Mouse (Mus musculus): ENCODE measurements around the gene Galnt14. TPM values are rescaled to one million over a fixed set of nuclear protein-coding genes. Genes with fewer than 3 reads are reported as not detected.

Galnt14 gene
- polyA plus RNA-seq, 1 experiment from 2014 or later, result not detected

GRCm38 (mm10) chr17:73518359-73518758 lies 191.9 kb downstream of the Galnt14 start:
- no peaks in the 10 kb centered on the region for H3K79me2 ChIP-seq (ENCODE audit: inconsistent target)
- H3K36me3 ChIP-seq (ENCODE audit: inconsistent target), result no peaks in the 10 kb centered on the region
- H3K27ac ChIP-seq, result no peak overlapping the region
- H3K4me3 ChIP-seq (ENCODE audit: inconsistent target), result no peak overlapping the region
- 90% methylated on average over 1 of the region's 1 CpGs for WGBS (ENCODE audit: missing documents)

GRCm38 (mm10) chr17:73515506-73515905 lies 194.7 kb downstream of the Galnt14 start:
- Histone ChIP-seq H3K79me2 (ENCODE audit: inconsistent target) (no peaks in the 10 kb centered on the region), H3K27ac (no peak overlapping the region), H3K36me3 (ENCODE audit: inconsistent target) (no peaks in the 10 kb centered on the region), H3K4me3 (ENCODE audit: inconsistent target) (no peak overlapping the region)
- 90% methylated on average over 3 of the region's 3 CpGs for WGBS (ENCODE audit: missing documents)

DNA sequence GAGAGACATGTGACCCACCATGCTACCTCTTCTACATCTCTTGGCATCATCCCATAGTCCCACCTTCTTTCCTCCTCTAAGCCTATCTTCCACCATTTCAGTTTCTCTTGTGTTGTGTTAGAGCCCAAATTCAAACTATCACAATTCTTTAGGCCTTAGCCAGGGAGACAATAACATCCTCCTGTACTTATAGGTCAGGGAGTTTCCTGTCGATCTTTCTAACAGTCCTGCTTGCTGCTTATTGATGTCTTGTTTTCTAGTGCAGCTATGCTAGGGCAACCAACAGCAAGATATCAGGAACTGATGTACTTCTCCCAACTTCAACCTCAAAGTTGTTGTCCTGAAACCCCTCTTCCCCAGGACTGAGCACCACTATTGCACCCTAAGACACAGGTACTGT lies 195.4 kb downstream of the Galnt14 start:
- H3K4me3 ChIP-seq (ENCODE audit: inconsistent target), result no peak overlapping the region
- no peak overlapping the region for H3K27ac ChIP-seq
- no peaks in the 10 kb centered on the region for H3K79me2 ChIP-seq (ENCODE audit: inconsistent target)
- 100% methylated on average over 1 of the region's 1 CpGs for WGBS (ENCODE audit: missing documents)
- no peaks in the 10 kb centered on the region for H3K36me3 ChIP-seq (ENCODE audit: inconsistent target)

- WGBS (ENCODE audit: missing documents), result 68% methylated on average over 4 of the region's 4 CpGs
- Histone ChIP-seq H3K36me3 (ENCODE audit: inconsistent target) (no peaks in the 10 kb centered on the region), H3K27ac (no peak overlapping the region), H3K4me3 (ENCODE audit: inconsistent target) (no peak overlapping the region), H3K79me2 (ENCODE audit: inconsistent target) (no peaks in the 10 kb centered on the region)
These were observed 196.0 kb downstream of the Galnt14 start for GRCm38 (mm10) chr17:73514258-73514657.

DNA sequence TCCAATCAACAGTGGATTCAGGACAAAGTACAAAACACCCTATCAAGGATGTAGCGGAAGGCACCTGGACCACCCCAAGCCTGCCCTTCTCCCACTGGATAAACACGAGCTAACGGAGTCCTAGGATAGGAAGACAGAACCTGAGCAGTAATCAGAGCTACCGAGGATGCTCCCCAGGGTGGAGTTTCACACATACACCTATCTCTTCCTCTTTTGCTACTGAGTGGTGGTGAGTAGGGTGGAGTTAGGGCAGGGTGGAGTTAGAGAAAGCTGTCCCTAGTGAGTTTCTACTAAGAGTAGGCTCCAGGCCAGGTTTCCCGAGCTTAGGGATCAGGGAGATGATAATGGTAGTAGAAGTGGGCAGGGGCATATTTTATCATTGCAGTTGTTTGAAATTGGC lies 197.4 kb downstream of the Galnt14 start:
- no peaks in the 10 kb centered on the region for H3K36me3 ChIP-seq (ENCODE audit: inconsistent target)
- H3K27ac ChIP-seq, result no peak overlapping the region
- no peak overlapping the region for H3K4me3 ChIP-seq (ENCODE audit: inconsistent target)
- WGBS (ENCODE audit: missing documents), result 79% methylated on average over 5 of the region's 5 CpGs
- H3K79me2 ChIP-seq (ENCODE audit: inconsistent target), result no peaks in the 10 kb centered on the region

- WGBS (ENCODE audit: missing documents), result 89% methylated on average over 13 of the region's 13 CpGs
- Histone ChIP-seq H3K4me3 (ENCODE audit: inconsistent target) (no peak overlapping the region), H3K36me3 (ENCODE audit: inconsistent target) (no peaks in the 10 kb centered on the region), H3K27ac (no peak overlapping the region), H3K79me2 (ENCODE audit: inconsistent target) (no peaks in the 10 kb centered on the region)
These were observed 202.3 kb downstream of the Galnt14 start for GRCm38 (mm10) chr17:73507804-73508535.

GRCm38 (mm10) chr17:73504111-73504510 lies 206.1 kb downstream of the Galnt14 start:
- Histone ChIP-seq H3K4me3 (ENCODE audit: inconsistent target) (no peak overlapping the region), H3K36me3 (ENCODE audit: inconsistent target) (no peaks in the 10 kb centered on the region), H3K27ac (no peak overlapping the region), H3K79me2 (ENCODE audit: inconsistent target) (no peaks in the 10 kb centered on the region)
- WGBS (ENCODE audit: missing documents), result 89% methylated on average over 4 of the region's 4 CpGs

- H3K27ac ChIP-seq, result no peak overlapping the region
- no peak overlapping the region for H3K4me3 ChIP-seq (ENCODE audit: inconsistent target)
- no peaks in the 10 kb centered on the region for H3K36me3 ChIP-seq (ENCODE audit: inconsistent target)
- WGBS (ENCODE audit: missing documents), result 85% methylated on average over 4 of the region's 4 CpGs
- H3K79me2 ChIP-seq (ENCODE audit: inconsistent target), result no peaks in the 10 kb centered on the region
These were observed 207.6 kb downstream of the Galnt14 start for GRCm38 (mm10) chr17:73502613-73503012.

DNA sequence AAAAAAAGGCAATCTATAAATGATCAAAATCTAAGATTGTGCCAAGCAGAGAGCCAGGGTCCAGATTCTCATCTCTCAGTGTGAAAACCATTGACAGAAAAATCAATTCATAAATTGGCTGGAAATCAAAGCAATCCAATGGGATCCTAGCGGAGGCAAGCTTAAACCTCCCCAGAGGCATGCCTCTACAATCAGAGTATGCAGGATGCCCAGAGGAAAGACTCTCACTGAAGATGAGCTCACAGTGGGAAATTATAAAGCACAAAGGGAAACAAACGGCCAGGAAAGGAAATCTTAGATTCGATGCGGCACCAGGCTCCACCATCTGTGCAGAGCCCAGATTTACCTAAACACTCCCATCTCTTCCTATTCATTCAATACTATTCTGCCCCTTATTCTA lies 220.7 kb downstream of the Galnt14 start:
- 90% methylated on average over 4 of the region's 4 CpGs for WGBS (ENCODE audit: missing documents)
- H3K27ac ChIP-seq, result no peak overlapping the region
- H3K36me3 ChIP-seq (ENCODE audit: inconsistent target), result no peaks in the 10 kb centered on the region
- no peak overlapping the region for H3K4me3 ChIP-seq (ENCODE audit: inconsistent target)
- H3K79me2 ChIP-seq (ENCODE audit: inconsistent target), result no peaks in the 10 kb centered on the region

- H3K4me3 ChIP-seq (ENCODE audit: inconsistent target), result no peak overlapping the region
- no peak overlapping the region for H3K27ac ChIP-seq
- no peaks in the 10 kb centered on the region for H3K79me2 ChIP-seq (ENCODE audit: inconsistent target)
- WGBS (ENCODE audit: missing documents), result 32% methylated on average over 13 of the region's 13 CpGs
- no peaks in the 10 kb centered on the region for H3K36me3 ChIP-seq (ENCODE audit: inconsistent target)
These were observed 222.5 kb downstream of the Galnt14 start for GRCm38 (mm10) chr17:73487792-73488191.

- no peaks in the 10 kb centered on the region for H3K79me2 ChIP-seq (ENCODE audit: inconsistent target)
- no peak overlapping the region for H3K4me3 ChIP-seq (ENCODE audit: inconsistent target)
- WGBS (ENCODE audit: missing documents), result 63% methylated on average over 3 of the region's 3 CpGs
These were observed 222.9 kb downstream of the Galnt14 start for GRCm38 (mm10) chr17:73487380-73487779.

GRCm38 (mm10) chr17:73477096-73478076 lies 232.9 kb downstream of the Galnt14 start:
- WGBS (ENCODE audit: missing documents), result 71% methylated on average over 11 of the region's 11 CpGs
- no peak overlapping the region for H3K27ac ChIP-seq
- no peak overlapping the region for H3K4me3 ChIP-seq (ENCODE audit: inconsistent target)
- H3K79me2 ChIP-seq (ENCODE audit: inconsistent target), result no peaks in the 10 kb centered on the region
- no peaks in the 10 kb centered on the region for H3K36me3 ChIP-seq (ENCODE audit: inconsistent target)

More at GRCm38 (mm10) chr17:73487380-73487779, 222.9 kb downstream of the Galnt14 start:
- Histone ChIP-seq H3K27ac (no peak overlapping the region), H3K36me3 (ENCODE audit: inconsistent target) (no peaks in the 10 kb centered on the region)

DNA sequence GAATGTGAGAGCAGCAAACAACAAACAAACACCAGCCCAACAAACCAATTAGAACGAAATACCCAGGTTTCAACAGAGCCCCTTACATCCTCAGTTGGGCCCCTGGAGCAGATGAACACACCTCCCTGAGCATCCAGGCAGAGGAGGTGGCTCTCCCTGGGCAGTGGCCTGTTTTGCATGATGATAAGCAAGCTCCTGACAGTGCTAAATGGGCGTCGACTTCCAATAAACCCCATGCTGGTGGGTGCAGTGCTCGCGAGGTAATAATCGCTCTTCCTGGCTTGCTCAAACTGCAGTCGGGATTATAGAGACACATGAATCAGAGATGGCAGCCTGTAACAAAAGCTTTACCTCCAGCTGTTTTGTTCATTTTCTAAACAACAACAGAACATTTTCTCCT lies 235.9 kb downstream of the Galnt14 start:
- H3K4me3 ChIP-seq (ENCODE audit: inconsistent target), result no peak overlapping the region
- no peak overlapping the region for H3K27ac ChIP-seq
- H3K36me3 ChIP-seq (ENCODE audit: inconsistent target), result no peaks in the 10 kb centered on the region
- H3K79me2 ChIP-seq (ENCODE audit: inconsistent target), result no peaks in the 10 kb centered on the region
- 69% methylated on average over 7 of the region's 7 CpGs for WGBS (ENCODE audit: missing documents)

DNA sequence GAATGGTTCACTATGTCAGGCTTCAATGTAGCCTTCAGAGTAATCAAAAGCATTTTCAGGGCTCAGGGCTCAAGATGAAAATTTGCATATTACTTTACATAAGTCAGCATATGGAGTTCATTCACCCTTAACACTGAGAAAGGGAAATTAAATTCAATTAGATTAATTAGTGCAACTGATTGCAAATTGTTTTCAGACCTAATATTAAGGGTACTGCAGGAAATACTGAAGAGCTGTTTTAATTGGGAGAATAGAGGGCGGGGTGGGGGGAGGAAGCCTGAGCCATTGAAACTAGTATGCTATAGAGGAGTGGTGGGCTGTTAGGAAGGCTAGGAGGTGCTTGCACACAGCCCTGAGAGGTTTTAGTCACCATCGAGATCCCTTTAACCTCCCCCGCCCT lies 237.2 kb downstream of the Galnt14 start:
- 71% methylated on average over 3 of the region's 3 CpGs for WGBS (ENCODE audit: missing documents)
- no peak overlapping the region for H3K4me3 ChIP-seq (ENCODE audit: inconsistent target)
- no peaks in the 10 kb centered on the region for H3K36me3 ChIP-seq (ENCODE audit: inconsistent target)
- no peaks in the 10 kb centered on the region for H3K79me2 ChIP-seq (ENCODE audit: inconsistent target)
- no peak overlapping the region for H3K27ac ChIP-seq

DNA sequence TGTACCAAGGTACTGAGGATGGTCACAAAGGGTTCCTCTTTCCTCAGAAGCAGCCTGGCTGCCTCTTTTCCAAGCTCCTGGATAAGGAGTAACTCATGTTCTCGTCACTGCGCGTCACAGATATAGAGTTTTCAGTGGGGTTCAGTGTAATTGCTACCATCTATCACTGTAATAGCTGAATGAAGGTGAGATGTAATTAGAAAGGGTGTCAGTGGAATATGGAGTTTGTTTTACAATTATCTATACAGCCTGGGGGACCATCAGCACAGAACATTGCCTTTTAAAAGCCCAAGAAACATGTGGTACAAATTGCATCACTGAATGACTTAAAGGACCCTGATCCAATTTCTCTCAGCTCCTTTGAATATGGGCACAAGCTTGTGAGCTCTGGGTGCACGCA lies 249.4 kb downstream of the Galnt14 start:
- no peak overlapping the region for H3K27ac ChIP-seq
- H3K79me2 ChIP-seq (ENCODE audit: inconsistent target), result no peaks in the 10 kb centered on the region
- 92% methylated on average over 4 of the region's 4 CpGs for WGBS (ENCODE audit: missing documents)
- no peaks in the 10 kb centered on the region for H3K36me3 ChIP-seq (ENCODE audit: inconsistent target)
- H3K4me3 ChIP-seq (ENCODE audit: inconsistent target), result no peak overlapping the region

Data from macrophage (primary cell).